Mouse (Mus musculus) urinary bladder, adult 2 months (tissue): ENCODE data around the gene Chn2. TPM values are rescaled to one million over a fixed set of nuclear protein-coding genes. Genes with fewer than 3 reads are reported as not detected.
"Not testable (repeated sequence)": the region's sequence is repeated elsewhere in the genome, so short reads cannot be mapped to it uniquely, and the experiment has no call there.

Experiments used
- DNase-seq: peaks from one replicate; pipeline ENCODE4 v3.0.0; 2022; ENCODE audit warnings: low spot score
- polyA plus RNA-seq: library from polyadenylated mRNA; depleted of rRNA; stranded (reverse); fragments of >200 nt; gene quantifications from 2 replicates; pipeline ENCODE4 v1.2.3, GENCODE M21; 2012

The Chn2 gene
- polyA plus RNA-seq, 1 experiment, result 17.2 TPM

- DNase-seq, result no peak
Observed at GRCm38 (mm10) chr6:54157097-54157496, 117.7 kb downstream of the Chn2 start.

GRCm38 (mm10) chr6:54158317-54158716, 119.0 kb downstream of the Chn2 start:
- DNase-seq, result no peak

- DNase-seq, result no peak
Observed at GRCm38 (mm10) chr6:54160677-54161076, 121.3 kb downstream of the Chn2 start.

- no peak for DNase-seq
Observed at GRCm38 (mm10) chr6:54161246-54161645, 121.9 kb downstream of the Chn2 start.

- no peak for DNase-seq
Observed at GRCm38 (mm10) chr6:54162321-54162720, 123.0 kb downstream of the Chn2 start.

GRCm38 (mm10) chr6:54162786-54163185, 123.4 kb downstream of the Chn2 start:
- no peak for DNase-seq

GRCm38 (mm10) chr6:54163702-54164101, 124.3 kb downstream of the Chn2 start:
- DNase-seq, result no peak

- DNase-seq, result no peak
Observed at GRCm38 (mm10) chr6:54164777-54165176, 125.4 kb downstream of the Chn2 start.

- DNase-seq, result no peak
Observed at GRCm38 (mm10) chr6:54165246-54165645, 125.9 kb downstream of the Chn2 start.

GRCm38 (mm10) chr6:54165863-54166262, 126.5 kb downstream of the Chn2 start:
- no peak for DNase-seq

- no peak for DNase-seq
Observed at GRCm38 (mm10) chr6:54166991-54167546, 127.7 kb downstream of the Chn2 start.

GRCm38 (mm10) chr6:54170286-54170894, 131.0 kb downstream of the Chn2 start:
- DNase-seq, result no peak

GRCm38 (mm10) chr6:54171385-54171784, 132.0 kb downstream of the Chn2 start:
- no peak for DNase-seq

- no peak for DNase-seq
Observed at GRCm38 (mm10) chr6:54175473-54176215, 136.3 kb downstream of the Chn2 start.

GRCm38 (mm10) chr6:54177081-54177480, 137.7 kb downstream of the Chn2 start:
- DNase-seq, result not testable (repeated sequence)

GRCm38 (mm10) chr6:54179056-54179873, 139.9 kb downstream of the Chn2 start:
- DNase-seq, result no peak

- no peak for DNase-seq
Observed at GRCm38 (mm10) chr6:54179874-54180212, 140.5 kb downstream of the Chn2 start.

- DNase-seq, result no peak
Observed at GRCm38 (mm10) chr6:54183825-54184578, 144.6 kb downstream of the Chn2 start.

GRCm38 (mm10) chr6:54193631-54194305, 154.4 kb downstream of the Chn2 start:
- DNase-seq, result no peak

- DNase-seq, result no peak
Observed at GRCm38 (mm10) chr6:54197821-54198412, 158.6 kb downstream of the Chn2 start.

GRCm38 (mm10) chr6:54199516-54199915, 160.2 kb downstream of the Chn2 start:
- DNase-seq, result no peak
